Mouse (Mus musculus) heart, postnatal 0 days (tissue): Measurements from ENCODE around the gene Slc16a11. TPM values are rescaled to one million over a fixed set of nuclear protein-coding genes. Genes with fewer than 3 reads are reported as not detected.

Experiments
- ATAC-seq: fragments of 200-750 bp; cut with Nextera tagmentation; 2 replicates; pipeline ENCODE4 v1.8.0; 2017; ENCODE audit warnings: low read depth, moderate number of reproducible peaks, moderate library complexity; ENCODE audit not compliant: insufficient read depth
- DNase-seq: peaks from one replicate; pipeline ENCODE4 v3.0.0-alpha.2; 2016; ENCODE audit warnings: low spot score
- H3K27ac ChIP-seq: fragments of 300-500 bp; sonication (generic); 2 replicates; pipeline ENCODE4 v1.5.1; 2014; ENCODE audit warnings: low read depth, mild to moderate bottlenecking
- H3K27me3 ChIP-seq: fragments of 300-500 bp; sonication (generic); 2 replicates; pipeline ENCODE4 v1.6.1; 2014; ENCODE audit warnings: low read length, mixed read lengths; ENCODE audit not compliant: control insufficient read depth, insufficient read depth
- H3K36me3 ChIP-seq: fragments of 300-500 bp; sonication (generic); replicated peaks from 2 replicates; pipeline ENCODE4 v1.6.1; 2014; ENCODE audit warnings: low read length, mixed read lengths; ENCODE audit not compliant: control insufficient read depth, insufficient read depth
- H3K4me1 ChIP-seq: fragments of 300-500 bp; sonication (generic); 2 replicates; pipeline ENCODE4 v1.6.1; 2014; ENCODE audit warnings: antibody characterized with exemption; ENCODE audit not compliant: control insufficient read depth, insufficient read depth
- H3K4me2 ChIP-seq: fragments of 300-500 bp; sonication (generic); 2 replicates; pipeline ENCODE4 v1.6.1; 2014; ENCODE audit warnings: low read depth, mild to moderate bottlenecking, low read length, moderate library complexity
- H3K4me3 ChIP-seq: fragments of 300-500 bp; sonication (generic); 2 replicates; pipeline ENCODE4 v1.5.1; 2014; ENCODE audit warnings: low read depth, low read length
- H3K9ac ChIP-seq: fragments of 300-500 bp; sonication (generic); replicated peaks from 2 replicates; pipeline ENCODE4 v1.6.1; 2014; ENCODE audit warnings: low read depth, low read length, mixed read lengths
- H3K9me3 ChIP-seq: fragments of 300-500 bp; sonication (generic); replicated peaks from 2 replicates; pipeline ENCODE4 v1.6.1; 2016; ENCODE audit warnings: low read length; ENCODE audit not compliant: control insufficient read depth
- CTCF ChIP-seq: IDR thresholded peaks from 2 replicates; pipeline ENCODE4 v1.5.1; 2016; ENCODE audit warnings: antibody characterized with exemption, control low read depth, low read depth
- EP300 ChIP-seq: IDR thresholded peaks from 2 replicates; pipeline ENCODE4 v1.6.1; 2016; ENCODE audit warnings: antibody characterized with exemption, low read depth
- WGBS: fragments of 180-500 bp; shearing (Covaris S2); extraction: QIAGEN DNeasy Blood & Tissue Kit; methylation state at CpG from one replicate; pipeline ENCODE4 v1.1.7; 2014; 5-methylcytosine and 5-hydroxymethylcytosine counted together
- polyA plus RNA-seq: library from polyadenylated mRNA; unstranded; fragments of >200 nt; fragmentation: Nextera tagmentation; extraction: Ambion mirVana; gene quantifications from 2 replicates; pipeline ENCODE4 v1.2.1, GENCODE M21; 2015
- total RNA-seq: library from RNA; depleted of rRNA; stranded (reverse); fragments of >200 nt; gene quantifications from 2 replicates; pipeline ENCODE4 v1.2.3, GENCODE M21; 2014; ENCODE audit warnings: low replicate concordance

Gene Slc16a11
- total and polyA plus RNA-seq, 2 experiments from 2014 or later = 0.25 TPM; not detected in 1

- Histone ChIP-seq H3K36me3 (peaks cover 7% of the 10 kb centered on the region; the same call in 1 of the 2 replicates), H3K27me3 (no peaks in the 10 kb centered on the region), H3K4me3 (no peak overlapping the region), H3K9ac (no peak overlapping the region), H3K4me2 (no peak overlapping the region), H3K9me3 (no peaks in the 10 kb centered on the region), H3K27ac (no peak overlapping the region), H3K4me1 (peaks cover 30% of the 10 kb centered on the region)
- WGBS = 84% methylated on average over 12 of the region's 12 CpGs
- DNase-seq (no peak), ATAC-seq (no peak)
- TF ChIP-seq EP300 (no peak), CTCF (no peak)
Measured at GRCm38 (mm10) chr11:70235254-70235900, 22.8 kb downstream of the Slc16a11 start.

DNA sequence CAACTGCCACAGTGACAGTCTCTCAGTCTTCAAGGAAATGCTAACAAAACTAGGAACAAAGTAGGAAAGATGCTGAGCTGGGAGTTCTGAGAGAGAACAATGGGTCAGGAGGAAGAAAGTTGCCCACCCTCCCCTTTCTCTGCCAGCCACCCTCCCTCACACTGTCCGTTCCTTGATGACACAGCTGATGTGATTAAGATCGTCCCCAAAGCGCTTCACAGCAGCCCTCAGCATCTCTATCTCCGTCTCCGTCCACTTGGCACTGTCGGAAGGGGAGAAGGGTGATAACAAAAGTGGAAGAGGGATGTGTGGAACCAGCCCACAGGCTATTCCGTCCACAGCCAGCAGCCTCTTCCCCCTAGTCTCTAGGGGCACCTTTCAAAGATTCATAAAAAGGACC, 24.2 kb downstream of the Slc16a11 start:
- no peak for DNase-seq
- 20% methylated on average over 7 of the region's 7 CpGs for WGBS

GRCm38 (mm10) chr11:70237457-70238167, 25.1 kb downstream of the Slc16a11 start, which contains the start of gene 0610010K14Rik:
TSS of gene 0610010K14Rik (minus strand) at chr11:70237914.
- peaks cover 7% of the 10 kb centered on the region; the same call in 1 of the 2 replicates for H3K36me3 ChIP-seq
- peaks cover 32% of the 10 kb centered on the region for H3K4me1 ChIP-seq
- DNase-seq = peak; percentile 95
- H3K9ac ChIP-seq = peak within 1 kb of the TSS; percentile 88
- no peaks in the 10 kb centered on the region for H3K9me3 ChIP-seq
- TF ChIP-seq CTCF (peak; percentile 53), EP300 (no peak)
- H3K4me2 ChIP-seq = peak within 1 kb of the TSS; percentile 90
- peak within 1 kb of the TSS; percentile 72 for H3K4me3 ChIP-seq
- H3K27me3 ChIP-seq = no peaks in the 10 kb centered on the region
- H3K27ac ChIP-seq = peak within 1 kb of the TSS; percentile 94
- peak; percentile 91 for ATAC-seq
- WGBS = under 1% methylated on average over 69 of the region's 70 CpGs

More for the DNA sequence above, 24.2 kb downstream of the Slc16a11 start:
- TF ChIP-seq CTCF (no peak), EP300 (no peak)
- Histone ChIP-seq H3K4me1 (peaks cover 32% of the 10 kb centered on the region), H3K4me2 (peak overlapping the region; percentile 90), H3K9me3 (no peaks in the 10 kb centered on the region), H3K36me3 (peaks cover 7% of the 10 kb centered on the region; the same call in 1 of the 2 replicates), H3K27ac (peak overlapping the region; percentile 94), H3K9ac (peak overlapping the region; percentile 88), H3K27me3 (no peaks in the 10 kb centered on the region), H3K4me3 (peak overlapping the region; percentile 72)
- ATAC-seq = no peak

DNA sequence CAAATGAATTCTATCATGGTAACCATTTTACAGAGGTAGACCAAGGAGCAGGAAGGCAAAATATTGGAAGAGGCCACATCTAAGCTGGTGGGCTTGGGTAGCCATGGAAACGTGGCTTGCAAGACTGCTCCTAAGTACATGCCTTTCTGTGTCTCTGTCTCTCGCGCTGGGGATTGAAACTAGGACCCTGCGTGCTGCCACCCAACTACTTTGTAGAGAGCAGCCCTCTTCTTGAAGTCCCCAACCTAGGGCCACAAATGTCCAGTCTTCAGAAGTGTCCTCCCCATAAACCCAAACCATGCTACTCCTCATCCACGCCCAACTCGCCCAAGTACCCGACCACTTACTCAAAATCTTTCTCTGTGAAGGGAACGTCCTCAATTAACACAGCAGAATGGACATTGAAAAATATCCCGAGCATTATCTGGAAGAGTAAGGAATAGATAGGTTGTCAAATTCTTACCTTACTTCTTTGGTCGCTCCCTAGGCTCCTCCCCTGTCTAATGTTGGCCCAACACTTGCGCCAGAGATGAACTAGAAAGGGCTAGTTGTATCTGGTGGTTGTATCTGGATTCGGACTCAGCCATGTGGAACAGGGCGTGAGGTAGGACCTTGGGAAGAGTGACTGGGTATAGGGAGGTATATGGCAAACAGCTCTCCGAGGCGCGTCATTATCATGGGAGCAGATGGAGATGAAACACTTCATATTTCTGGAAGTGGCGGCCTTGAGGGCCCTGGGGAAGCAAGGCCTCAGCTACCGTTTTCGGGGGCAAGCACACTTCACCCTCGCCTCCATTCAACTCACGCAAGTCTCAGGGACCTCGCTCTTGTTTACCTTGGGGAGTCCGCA, 26.3 kb downstream of the Slc16a11 start:
- ATAC-seq (no peak), DNase-seq (no peak)
- Histone ChIP-seq H3K27me3 (no peaks in the 10 kb centered on the region), H3K27ac (peak overlapping the region; percentile 94), H3K36me3 (peaks cover 7% of the 10 kb centered on the region; the same call in 1 of the 2 replicates), H3K4me3 (peak overlapping the region; percentile 72), H3K4me1 (peaks cover 23% of the 10 kb centered on the region), H3K9me3 (no peaks in the 10 kb centered on the region), H3K4me2 (peak overlapping the region; percentile 90), H3K9ac (peak overlapping the region; percentile 88)
- no peak for TF ChIP-seq EP300
- no peak for TF ChIP-seq CTCF
- 9% methylated on average over 23 of the region's 23 CpGs for WGBS

DNA sequence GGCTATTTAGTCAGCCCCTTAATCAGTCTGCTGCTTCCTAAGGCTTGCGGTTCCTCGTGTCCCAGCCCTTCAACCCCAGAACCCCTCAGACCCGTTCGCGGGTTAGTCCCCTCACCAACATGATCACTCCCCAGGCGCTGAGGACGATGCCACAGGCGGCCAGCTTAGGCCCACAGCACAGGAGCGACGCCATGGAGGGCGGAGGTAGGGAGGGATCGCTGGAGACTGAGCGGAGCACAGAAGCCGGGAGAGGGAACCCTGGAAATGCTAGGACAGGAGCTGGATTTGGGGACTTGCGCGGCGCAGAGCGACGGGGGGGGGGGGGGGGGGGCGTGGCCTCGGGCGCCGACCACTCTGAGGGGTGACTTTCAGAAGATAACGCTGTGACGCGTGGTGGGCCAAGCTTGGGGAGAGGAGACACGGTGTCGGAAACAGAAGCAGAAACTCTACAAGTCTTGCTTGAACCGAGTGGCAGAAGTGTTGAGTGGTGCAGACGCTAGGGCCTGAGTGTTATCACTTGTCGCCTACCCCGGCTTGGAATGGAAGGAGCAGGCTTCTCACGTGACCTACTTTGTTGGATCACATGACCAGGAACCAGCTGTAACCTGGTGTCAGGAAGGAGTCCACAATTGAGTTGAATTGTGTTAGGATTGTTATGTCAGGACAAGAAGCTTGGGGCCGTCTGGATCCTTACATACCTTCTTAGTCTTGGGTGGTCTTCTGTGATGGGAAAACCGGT, 27.2 kb downstream of the Slc16a11 start, which contains the start of the genes Gm21988 and Rnasek:
TSS of gene Gm21988 (minus strand) at position 290 of the 739 bp plus-strand sequence.
TSS of gene Rnasek (minus strand) at position 302 of the 739 bp plus-strand sequence.
- WGBS = under 1% methylated on average over 29 of the region's 35 CpGs
- Histone ChIP-seq H3K27ac (peak within 1 kb of the TSS; percentile 94), H3K4me3 (peak within 1 kb of the TSS; percentile 72), H3K36me3 (peaks cover 7% of the 10 kb centered on the region; the same call in 1 of the 2 replicates), H3K9ac (peak within 1 kb of the TSS; percentile 88), H3K4me1 (peaks cover 23% of the 10 kb centered on the region), H3K9me3 (no peaks in the 10 kb centered on the region), H3K4me2 (peak within 1 kb of the TSS; percentile 90), H3K27me3 (no peaks in the 10 kb centered on the region)
- ATAC-seq (peak; percentile 32), DNase-seq (peak; percentile 88)
- TF ChIP-seq EP300 (peak; percentile 75; the same call in 1 of the 2 replicates), CTCF (no peak)
